Mouse (Mus musculus): ENCODE measurements around the gene Tas2r105. TPM values are rescaled to one million over a fixed set of nuclear protein-coding genes. Genes with fewer than 3 reads are reported as not detected.

Gene Tas2r105
- not detected for total RNA-seq (2021)
- long read RNA-seq, experiment 1, result 0 reads
- long read RNA-seq, experiment 2, result 0 reads

DNA sequence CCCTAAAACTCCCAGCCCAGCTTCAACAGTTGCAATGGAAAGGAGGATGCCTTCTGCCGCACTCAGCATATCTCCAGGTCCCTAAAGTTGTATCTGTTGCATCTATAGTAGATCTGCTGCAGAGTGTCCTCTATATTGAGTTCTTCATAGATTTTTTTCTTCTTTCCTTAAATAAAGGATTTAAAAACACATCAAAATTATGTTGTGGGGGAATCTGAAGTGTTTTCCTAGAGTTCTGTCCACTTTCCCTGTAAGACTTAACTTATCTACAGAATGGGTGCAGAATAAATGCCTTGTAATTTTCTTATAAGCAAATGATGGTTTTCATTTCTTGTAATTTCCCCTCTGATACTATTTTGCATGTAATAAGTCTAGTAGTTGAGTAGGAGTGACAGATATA, at the start of gene Tas2r105:
Gene Tas2r105 (minus strand): TSS at position 101 of the 400 bp plus-strand sequence.
- no peak for DNase-seq
- intact Hi-C loops (cut with DNase I), result no loop called here

DNA sequence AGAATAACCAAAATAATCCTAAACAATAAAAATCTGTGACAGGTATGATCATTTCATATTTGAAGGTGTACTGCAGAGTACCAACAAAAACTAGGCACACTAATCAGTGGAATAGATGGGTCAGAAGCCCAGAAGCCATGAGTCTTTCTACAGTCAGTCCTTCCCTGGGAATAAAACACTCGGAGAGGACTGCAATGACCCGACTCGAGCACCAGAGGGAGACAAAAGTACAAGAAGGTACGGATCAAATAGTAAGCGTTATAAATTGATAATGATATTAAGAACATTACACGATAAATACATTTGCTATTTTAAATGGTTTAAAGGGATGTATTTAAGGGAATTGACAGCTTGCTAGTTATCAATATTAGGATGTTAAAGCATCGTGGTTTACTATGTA, 25.5 kb upstream of the Tas2r105 start:
- intact Hi-C loops (cut with DNase I), result no loop called here
- no peak for DNase-seq

DNA sequence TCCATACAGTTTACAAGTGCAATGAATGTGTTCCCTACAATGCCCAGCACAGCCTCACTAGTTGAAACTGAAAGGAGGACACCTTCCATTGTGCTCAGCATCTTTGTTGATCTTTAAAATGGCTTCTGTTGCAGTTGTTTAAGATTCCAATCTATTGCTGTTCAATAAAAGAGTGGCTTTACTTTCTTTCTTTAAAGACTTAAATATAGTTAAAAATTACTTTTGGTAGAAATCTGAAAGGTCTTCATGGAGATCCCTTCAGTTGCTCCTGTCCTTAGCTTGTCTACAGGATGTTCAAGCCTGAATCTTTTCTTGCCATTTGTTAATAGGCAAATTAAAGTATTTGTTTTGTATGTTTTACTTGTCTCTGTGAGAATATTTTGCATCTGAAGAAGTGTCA, 2.7 kb upstream of the Tas2r105 start, which contains the start of gene Tas2r114:
Gene Tas2r114 (minus strand): TSS at position 101 of the 400 bp plus-strand sequence.
- intact Hi-C loops (cut with DNase I), result no loop called here

DNA sequence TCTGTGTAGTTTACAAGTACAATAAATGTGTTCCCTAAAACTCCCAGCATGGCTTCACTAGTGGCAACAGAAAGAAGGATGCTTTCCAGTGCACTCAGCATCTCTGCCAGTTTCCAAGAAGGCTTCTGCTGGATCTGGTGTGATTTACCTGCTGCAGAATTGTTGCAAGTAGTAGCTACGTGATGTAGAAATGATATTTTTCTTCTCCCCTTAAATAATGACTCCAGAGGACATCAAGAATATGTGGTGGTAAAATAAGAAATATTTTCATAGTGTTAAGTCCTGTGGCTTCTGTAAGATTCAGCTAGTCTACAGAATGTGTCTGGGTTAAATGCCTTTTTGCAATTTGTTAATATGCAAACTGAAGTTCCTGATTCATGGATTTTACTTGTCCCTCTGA, 1.7 kb downstream of the Tas2r105 start, which contains the start of gene Tas2r104:
Gene Tas2r104 (minus strand): TSS at position 101 of the 400 bp plus-strand sequence.
- no peak for DNase-seq
- intact Hi-C loops (cut with DNase I), result no loop called here

More for the DNA sequence above, 2.7 kb upstream of the Tas2r105 start, which contains the start of gene Tas2r114:
- no peak for DNase-seq

DNA sequence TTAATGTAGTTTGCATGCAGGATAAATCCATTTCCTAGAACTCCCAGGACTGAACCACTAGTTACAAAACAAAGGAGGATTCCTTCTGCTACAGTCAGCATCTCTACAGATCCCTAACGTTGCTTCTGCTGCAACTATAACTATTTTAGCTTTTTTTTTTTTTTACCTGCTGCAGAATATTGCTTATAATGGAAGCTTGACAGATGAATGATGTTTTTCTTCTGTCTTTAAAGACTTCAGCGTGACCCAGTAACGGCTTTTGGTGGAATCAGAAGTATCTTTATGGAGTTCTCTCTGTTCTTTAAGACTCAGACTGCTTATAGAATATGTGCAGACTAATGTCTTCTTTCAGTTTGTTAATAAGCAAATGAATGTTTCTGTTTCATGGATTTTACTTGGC, 8.5 kb downstream of the Tas2r105 start, which contains the start of gene Tas2r106:
Gene Tas2r106 (minus strand): TSS at position 101 of the 400 bp plus-strand sequence.
- intact Hi-C loops (cut with DNase I), result no loop called here
- DNase-seq, result no peak

DNA sequence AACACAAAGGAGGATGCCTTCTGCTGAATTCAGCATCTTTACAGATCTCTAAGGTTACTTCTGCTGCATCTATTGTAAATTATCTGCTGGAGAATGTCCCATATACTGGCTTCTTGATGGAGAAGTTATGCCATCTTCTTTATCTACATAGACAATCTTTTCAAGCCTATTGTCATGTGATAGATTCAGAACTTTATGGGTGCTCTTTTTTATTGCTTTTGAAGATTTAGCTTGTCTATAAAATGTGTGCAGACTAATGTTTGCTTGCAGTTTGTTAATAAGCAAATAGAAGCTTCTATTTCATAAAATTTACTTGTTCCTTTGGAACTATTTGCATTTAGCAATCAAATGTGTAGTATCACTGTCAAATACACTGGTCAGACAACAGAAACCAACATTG, 27.2 kb downstream of the Tas2r105 start, which contains the start of gene Tas2r107:
Gene Tas2r107 (minus strand): TSS at position 101 of the 400 bp plus-strand sequence.
- intact Hi-C loops (cut with DNase I), result no loop called here
- DNase-seq, result no peak

Other genes starting within 250 kb of the Tas2r105 start
- not detected for gene 5430401F13Rik, start 201.1 kb downstream of the Tas2r105 start, total RNA-seq (2021)
- gene Gm6619, start 201.1 kb downstream of the Tas2r105 start, total RNA-seq (2021), result not detected
- not detected for gene Tas2r130, start 56.6 kb downstream of the Tas2r105 start, total RNA-seq (2021)
- not detected for gene Tas2r107, start 27.3 kb downstream of the Tas2r105 start, total RNA-seq (2021)
- not detected for gene Tas2r106, start 8.6 kb downstream of the Tas2r105 start, total RNA-seq (2021)
- gene Tas2r104, start 1.8 kb downstream of the Tas2r105 start, total RNA-seq (2021), result not detected
- not detected for gene Tas2r114, start 2.6 kb upstream of the Tas2r105 start, total RNA-seq (2021)

Data from gastrocnemius, postnatal 36 days (tissue).